Mouse (Mus musculus) lung, postnatal 0 days (tissue): Measurements from ENCODE around the gene Lrrc41. TPM values are rescaled to one million over a fixed set of nuclear protein-coding genes. Genes with fewer than 3 reads are reported as not detected.

ENCODE experiments used
- ATAC-seq: fragments of 200-750 bp; cut with Nextera tagmentation; 2 replicates; pipeline ENCODE4 v1.8.0; 2017; ENCODE audit warnings: moderate library complexity
- DNase-seq: peaks from one replicate; pipeline ENCODE4 v3.0.0-alpha.2; 2016; ENCODE audit warnings: low spot score
- H3K27ac ChIP-seq: fragments of 300-500 bp; sonication (generic); 2 replicates; pipeline ENCODE4 v1.5.1; 2014; ENCODE audit warnings: antibody characterized with exemption, mild to moderate bottlenecking, low read length, mixed read lengths
- H3K27me3 ChIP-seq: fragments of 300-500 bp; sonication (generic); replicated peaks from 2 replicates; pipeline ENCODE4 v1.6.1; 2014; ENCODE audit warnings: low read length, mixed read lengths; ENCODE audit not compliant: insufficient read depth
- H3K36me3 ChIP-seq: fragments of 300-500 bp; sonication (generic); 2 replicates; pipeline ENCODE4 v1.6.1; 2014; ENCODE audit warnings: low read length, mixed read lengths; ENCODE audit not compliant: insufficient read depth
- H3K4me1 ChIP-seq: fragments of 300-500 bp; sonication (generic); 2 replicates; pipeline ENCODE4 v1.6.1; 2014; ENCODE audit warnings: antibody characterized with exemption, low read depth, low read length, mixed read lengths; ENCODE audit not compliant: insufficient read depth
- H3K4me2 ChIP-seq: fragments of 300-500 bp; sonication (generic); replicated peaks from 2 replicates; pipeline ENCODE4 v1.6.1; 2014; ENCODE audit warnings: low read depth, mild to moderate bottlenecking, low read length, moderate library complexity, mixed read lengths
- H3K4me3 ChIP-seq: fragments of 300-500 bp; sonication (generic); 2 replicates; pipeline ENCODE4 v1.5.1; 2014; ENCODE audit warnings: low read depth, low read length
- H3K9ac ChIP-seq: fragments of 300-500 bp; sonication (generic); replicated peaks from 2 replicates; pipeline ENCODE4 v1.6.1; 2014; ENCODE audit warnings: low read depth, mild to moderate bottlenecking
- H3K9me3 ChIP-seq: fragments of 300-500 bp; sonication (generic); 2 replicates; pipeline ENCODE4 v1.6.1; 2016; ENCODE audit warnings: low read length, mixed read lengths
- CTCF ChIP-seq: IDR thresholded peaks from 2 replicates; pipeline ENCODE4 v1.5.1; 2016; ENCODE audit warnings: antibody characterized with exemption, mild to moderate bottlenecking
- EP300 ChIP-seq: IDR thresholded peaks from 2 replicates; pipeline ENCODE4 v1.6.1; 2016; ENCODE audit warnings: antibody characterized with exemption, mild to moderate bottlenecking, control low read depth
- WGBS: fragments of 180-500 bp; shearing (Covaris S2); extraction: QIAGEN DNeasy Blood & Tissue Kit; methylation state at CpG from one replicate; pipeline ENCODE4 v1.1.7; 2014; 5-methylcytosine and 5-hydroxymethylcytosine counted together
- polyA plus RNA-seq: library from polyadenylated mRNA; unstranded; fragments of >200 nt; fragmentation: Nextera tagmentation; extraction: Ambion mirVana; gene quantifications from 2 replicates; pipeline ENCODE4 v1.2.1, GENCODE M21; 2015

Lrrc41 gene
- polyA plus RNA-seq, 1 experiment from 2014 or later, result 49.0 TPM

GRCm38 (mm10) chr4:116141736-116142135 is 66.7 kb downstream of the Lrrc41 start:
- TF ChIP-seq EP300 (no peak), CTCF (no peak)
- no peaks in the 10 kb centered on the region for H3K4me1 ChIP-seq
- no peaks in the 10 kb centered on the region for H3K36me3 ChIP-seq
- ATAC-seq, result no peak
- H3K4me3 ChIP-seq, result no peak overlapping the region
- H3K9ac ChIP-seq, result no peak overlapping the region
- H3K27me3 ChIP-seq, result no peaks in the 10 kb centered on the region
- no peak overlapping the region for H3K4me2 ChIP-seq
- H3K27ac ChIP-seq, result no peak overlapping the region
- WGBS, result 67% methylated on average over 1 of the region's 1 CpGs
- no peak for DNase-seq
- no peaks in the 10 kb centered on the region for H3K9me3 ChIP-seq

GRCm38 (mm10) chr4:116142269-116142668 is 67.2 kb downstream of the Lrrc41 start:
- Histone ChIP-seq H3K9me3 (no peaks in the 10 kb centered on the region), H3K27me3 (no peaks in the 10 kb centered on the region), H3K4me3 (no peak overlapping the region), H3K9ac (no peak overlapping the region), H3K4me2 (no peak overlapping the region), H3K36me3 (no peaks in the 10 kb centered on the region), H3K27ac (no peak overlapping the region), H3K4me1 (no peaks in the 10 kb centered on the region)
- ATAC-seq, result no peak
- no peak for DNase-seq
- 76% methylated on average over 7 of the region's 7 CpGs for WGBS
- TF ChIP-seq EP300 (no peak), CTCF (no peak)

GRCm38 (mm10) chr4:116143317-116143811 is 68.3 kb downstream of the Lrrc41 start:
- Histone ChIP-seq H3K27me3 (no peaks in the 10 kb centered on the region), H3K4me2 (peak overlapping the region; percentile 97), H3K36me3 (no peaks in the 10 kb centered on the region), H3K9me3 (no peaks in the 10 kb centered on the region), H3K4me3 (peak overlapping the region; percentile 71; the same call in 1 of the 2 replicates), H3K9ac (0 out of 2 replicates have a peak overlapping the region, but pooled peaks have one; percentile 74), H3K4me1 (no peaks in the 10 kb centered on the region), H3K27ac (no peak overlapping the region)
- ATAC-seq, result peak; percentile 27
- no peak for DNase-seq
- no peak for TF ChIP-seq EP300
- TF ChIP-seq CTCF, result no peak
- WGBS, result 7% methylated on average over 7 of the region's 7 CpGs

GRCm38 (mm10) chr4:116143891-116144717 is 69.0 kb downstream of the Lrrc41 start:
- peak overlapping the region; percentile 74 for H3K9ac ChIP-seq
- H3K4me2 ChIP-seq, result peak overlapping the region; percentile 97
- under 1% methylated on average over 45 of the region's 47 CpGs for WGBS
- H3K36me3 ChIP-seq, result no peaks in the 10 kb centered on the region
- H3K9me3 ChIP-seq, result no peaks in the 10 kb centered on the region
- H3K27ac ChIP-seq, result peak overlapping the region; percentile 32; the same call in 1 of the 2 replicates
- no peaks in the 10 kb centered on the region for H3K4me1 ChIP-seq
- peak overlapping the region; percentile 71 for H3K4me3 ChIP-seq
- H3K27me3 ChIP-seq, result no peaks in the 10 kb centered on the region
- TF ChIP-seq EP300 (no peak), CTCF (no peak)
- ATAC-seq (peak; percentile 82), DNase-seq (peak; percentile 56)

Other genes with a start within 250 kb of the Lrrc41 start
- 14.8 and 16.3 TPM in 2 replicates for gene Mob3c, start 247.2 kb upstream of the Lrrc41 start, polyA plus RNA-seq
- 26.9 and 30.6 TPM in 2 replicates for gene Mknk1, start 236.1 kb upstream of the Lrrc41 start, polyA plus RNA-seq
- gene Kncn, start 190.9 kb upstream of the Lrrc41 start, polyA plus RNA-seq, result not detected in 2 replicates
- gene 6430628N08Rik, start 184.6 kb upstream of the Lrrc41 start, polyA plus RNA-seq, result not detected in 2 replicates
- not detected in 2 replicates for gene Dmbx1, start 135.3 kb upstream of the Lrrc41 start, polyA plus RNA-seq
- 12.1 and 13.4 TPM in 2 replicates for gene Faah, start 57.3 kb upstream of the Lrrc41 start, polyA plus RNA-seq
- gene Nsun4, start 21.4 kb upstream of the Lrrc41 start, polyA plus RNA-seq, result 33.7 and 37.9 TPM in 2 replicates
- 423 and 444 TPM in 2 replicates for gene Uqcrh, start 198 bp upstream of the Lrrc41 start, polyA plus RNA-seq
- gene Rad54l, start 48.4 kb downstream of the Lrrc41 start, polyA plus RNA-seq, result 1.5 and 2.2 TPM in 2 replicates
- 40.7 and 40.8 TPM in 2 replicates for gene Pomgnt1, start 48.6 kb downstream of the Lrrc41 start, polyA plus RNA-seq
- 2.6 and 2.8 TPM in 2 replicates for gene Lurap1, start 76.1 kb downstream of the Lrrc41 start, polyA plus RNA-seq
- gene Tspan1, start 92.3 kb downstream of the Lrrc41 start, polyA plus RNA-seq, result 118 and 131 TPM in 2 replicates
- not detected in 2 replicates for gene 1700042G07Rik, start 98.1 kb downstream of the Lrrc41 start, polyA plus RNA-seq
- not detected in 2 replicates for gene Gm49337, start 98.1 kb downstream of the Lrrc41 start, polyA plus RNA-seq
- gene Pik3r3, start 146.3 kb downstream of the Lrrc41 start, polyA plus RNA-seq, result 10.0 and 11.7 TPM in 2 replicates